Mouse (Mus musculus) gonadal fat pad, adult 2 months (tissue): ENCODE data around the gene Actn3. TPM values are rescaled to one million over a fixed set of nuclear protein-coding genes. Genes with fewer than 3 reads are reported as not detected.
"Not testable (repeated sequence)": the region's sequence is repeated elsewhere in the genome, so short reads cannot be mapped to it uniquely, and the experiment has no call there.

Experiments used
- DNase-seq: peaks from one replicate; pipeline ENCODE4 v3.0.0-alpha.2; 2012; ENCODE audit warnings: low read depth
- polyA plus RNA-seq: library from polyadenylated mRNA; depleted of rRNA; stranded (reverse); fragments of >200 nt; gene quantifications from 2 replicates; pipeline ENCODE4 v1.2.3, GENCODE M21; 2012; rRNA removed

The Actn3 gene
- polyA plus RNA-seq, 1 experiment: 4.9 TPM

DNA sequence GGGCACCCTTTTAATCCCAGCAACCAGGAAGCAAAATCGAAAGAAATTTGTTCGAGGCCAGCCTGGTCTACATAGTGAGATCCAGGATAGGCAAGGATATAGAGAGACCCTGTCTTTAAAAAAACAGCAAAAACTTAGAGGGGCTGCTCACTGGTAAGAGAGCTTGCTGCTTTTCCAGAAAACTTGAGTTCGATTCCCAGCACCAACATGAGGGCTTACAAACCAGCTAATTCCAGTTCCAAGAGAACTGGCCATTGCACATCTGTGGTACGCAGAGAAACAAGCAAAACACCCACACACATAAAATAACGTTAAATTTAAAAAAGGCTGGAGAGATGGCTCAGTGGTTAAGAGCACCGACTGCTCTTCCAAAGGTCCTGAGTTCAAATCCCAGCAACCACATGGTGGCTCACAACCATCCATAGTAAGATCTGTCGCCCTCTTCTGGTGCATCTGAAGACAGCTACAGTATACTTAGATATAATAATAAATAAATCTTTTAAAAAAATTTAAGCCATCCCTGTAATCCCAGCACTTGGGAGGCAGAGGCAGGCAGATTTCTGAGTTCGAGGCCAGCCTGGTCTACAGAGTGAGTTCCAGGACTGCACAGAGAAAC lies 65.3 kb downstream of the Actn3 start:
- not testable (repeated sequence) for DNase-seq

DNA sequence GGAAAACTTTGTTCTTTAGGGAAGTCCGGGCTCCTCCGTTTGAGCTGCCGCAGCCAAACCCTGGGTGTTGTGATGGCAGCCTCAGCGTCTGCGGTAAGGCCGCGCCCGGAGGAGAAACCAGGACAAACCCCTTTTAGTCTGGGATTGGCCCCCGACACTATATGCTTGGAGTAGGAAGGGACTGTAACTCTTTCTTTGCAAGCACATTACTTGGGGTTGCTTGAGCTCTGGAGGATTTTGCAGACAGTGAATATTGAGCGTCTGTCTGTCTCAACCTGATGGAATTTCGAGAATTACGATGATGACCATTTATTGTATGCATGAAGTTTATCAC lies 65.8 kb downstream of the Actn3 start:
- DNase-seq: no peak

Other genes starting within 250 kb of the Actn3 start
- 1.0 and 3.3 TPM in 2 replicates for gene Gm960, start 179.2 kb downstream of the Actn3 start, polyA plus RNA-seq
- gene Sptbn2, start 166.7 kb downstream of the Actn3 start, polyA plus RNA-seq: 3.2 and 5.0 TPM in 2 replicates
- 7.6 and 8.0 TPM in 2 replicates for gene Rbm4b, start 121.4 kb downstream of the Actn3 start, polyA plus RNA-seq
- 37.5 and 38.3 TPM in 2 replicates for gene Rbm4, start 84.0 kb downstream of the Actn3 start, polyA plus RNA-seq
- 15.7 and 22.5 TPM in 2 replicates for gene Gm21992, start 66.3 kb downstream of the Actn3 start, polyA plus RNA-seq
- gene Rbm14, start 66.3 kb downstream of the Actn3 start, polyA plus RNA-seq: 33.6 and 35.1 TPM in 2 replicates
- gene Ccs, start 38.6 kb downstream of the Actn3 start, polyA plus RNA-seq: 50.6 and 67.6 TPM in 2 replicates
- 0.22 and 0.36 TPM in 2 replicates for gene Ccdc87, start 38.5 kb downstream of the Actn3 start, polyA plus RNA-seq
- 96.1 and 114 TPM in 2 replicates for gene Ctsf, start 22.8 kb downstream of the Actn3 start, polyA plus RNA-seq
- gene Zdhhc24, start 759 bp upstream of the Actn3 start, polyA plus RNA-seq: 31.4 and 38.7 TPM in 2 replicates
- 4.2 and 6.4 TPM in 2 replicates for gene Bbs1, start 28.7 kb upstream of the Actn3 start, polyA plus RNA-seq
- gene Dpp3, start 50.4 kb upstream of the Actn3 start, polyA plus RNA-seq: 87.4 and 96.6 TPM in 2 replicates
- gene Peli3, start 65.2 kb upstream of the Actn3 start, polyA plus RNA-seq: 5.1 and 6.7 TPM in 2 replicates
- 37.4 and 39.9 TPM in 2 replicates for gene Mrpl11, start 84.2 kb upstream of the Actn3 start, polyA plus RNA-seq
- 1.0 and 1.2 TPM in 2 replicates for gene Npas4, start 112.4 kb upstream of the Actn3 start, polyA plus RNA-seq
- 4.3 and 5.1 TPM in 2 replicates for gene Slc29a2, start 146.0 kb upstream of the Actn3 start, polyA plus RNA-seq
- gene B4gat1, start 160.9 kb upstream of the Actn3 start, polyA plus RNA-seq: 28.6 and 30.4 TPM in 2 replicates
- gene AC124502.3, start 161.0 kb upstream of the Actn3 start, polyA plus RNA-seq: 0.34 and 0.65 TPM in 2 replicates
- gene Brms1, start 163.4 kb upstream of the Actn3 start, polyA plus RNA-seq: 33.0 TPM in 2 replicates
- 5.3 and 7.8 TPM in 2 replicates for gene Rin1, start 172.6 kb upstream of the Actn3 start, polyA plus RNA-seq
- gene Cd248, start 190.2 kb upstream of the Actn3 start, polyA plus RNA-seq: 27.7 and 39.6 TPM in 2 replicates
- 2.9 and 3.4 TPM in 2 replicates for gene Tmem151a, start 207.6 kb upstream of the Actn3 start, polyA plus RNA-seq
- gene Yif1a, start 210.6 kb upstream of the Actn3 start, polyA plus RNA-seq: 174 and 196 TPM in 2 replicates
- 0.93 and 2.4 TPM in 2 replicates for gene Cnih2, start 220.6 kb upstream of the Actn3 start, polyA plus RNA-seq
- gene Rab1b, start 229.2 kb upstream of the Actn3 start, polyA plus RNA-seq: 240 and 272 TPM in 2 replicates
- gene Klc2, start 240.7 kb upstream of the Actn3 start, polyA plus RNA-seq: 34.7 and 39.3 TPM in 2 replicates